Mouse (Mus musculus) left cerebral cortex, postnatal 10 days (tissue): ENCODE measurements at regions not wholly inside any gene's neighbourhood (a gene's known extent, or its start where the extent isn't known, plus 50 kb on each side); places are given as distances from the start of the nearest gene placed in this dataset.

Experiments
- DNase-seq, 2 experiments: peaks; one replicate each; pipeline ENCODE4 v3.0.0; 2021 to 2022; ENCODE audit warnings: low spot score in 2 of 2, mixed read lengths in 1 of 2; ENCODE audit errors: extremely low spot score in 1 of 2
- intact Hi-C: fragments of 180-260 bp; cut with DNase I; formaldehyde crosslinking; loops from one replicate; pipeline ENCODE4 v1.15.1; 2025

DNA sequence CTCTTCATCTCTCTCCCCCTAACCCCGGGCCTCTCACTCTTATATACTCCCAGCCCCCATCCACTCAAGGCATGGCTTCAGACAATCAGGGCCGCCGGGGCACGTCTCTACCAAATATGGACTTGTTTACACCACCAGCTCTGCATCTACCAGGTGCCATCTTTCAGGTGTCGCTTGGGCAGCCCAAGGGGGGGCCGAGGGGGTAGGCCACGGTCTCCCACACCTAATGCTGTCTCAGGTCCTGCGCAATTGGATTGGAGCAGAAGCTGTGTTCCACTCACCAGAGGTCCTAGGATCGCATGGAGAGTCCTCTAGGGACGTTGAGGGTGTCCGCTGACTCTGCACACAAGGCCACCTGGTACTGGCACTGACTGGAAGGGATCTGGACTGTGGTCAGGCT is 1306.0 kb upstream of the 1700015G11Rik start:
- intact Hi-C loops, result loop anchor here (5.0 kb wide), 1 partner anchor 39 kb away; no protein-coding TSS in a partner anchor
- DNase-seq, result no peak

DNA sequence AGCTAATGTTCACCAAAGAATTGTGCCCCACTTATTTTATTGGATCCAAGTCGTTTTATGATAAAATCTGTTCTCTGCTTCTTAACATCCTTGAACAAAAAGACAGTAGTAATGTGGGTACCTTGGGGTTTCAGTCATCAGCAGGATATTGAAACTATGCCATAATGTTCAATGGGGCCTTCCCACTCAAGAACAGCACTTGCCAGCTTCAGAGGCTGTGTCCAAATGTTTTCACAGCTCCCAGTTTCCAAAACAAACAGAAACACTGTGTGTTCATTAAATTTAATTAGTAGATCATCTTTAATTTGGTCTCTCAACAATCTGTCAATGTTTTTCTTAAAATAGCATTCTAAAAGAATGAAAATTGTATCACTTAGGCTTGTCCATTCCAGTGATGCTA is 1266.5 kb upstream of the 1700015G11Rik start:
- intact Hi-C loops, result loop anchor here (5.0 kb wide), 1 partner anchor 40 kb away; no protein-coding TSS in a partner anchor
- no peak for DNase-seq
